Mouse (Mus musculus): Measurements from ENCODE around the gene Spata33. TPM values are rescaled to one million over a fixed set of nuclear protein-coding genes. Genes with fewer than 3 reads are reported as not detected.
A peak's percentile ranks its signal among the peaks of the same experiment; 100 is the strongest.

The Spata33 gene
- polyA plus RNA-seq, 1 experiment from 2014 or later, result 0.91 TPM

GRCm38 (mm10) chr8:123203571-123203970, 9.1 kb upstream of the Spata33 start:
- ATAC-seq (ENCODE audit: low FRiP score, low TSS enrichment) (peak; percentile 75), DNase-seq (ENCODE audit: low spot score) (peak; percentile 44)
- Histone ChIP-seq H3K4me3 (ENCODE audit: low read depth, low read length) (no peak overlapping the region), H3K4me2 (replicated peaks; ENCODE audit: low read depth) (no peak overlapping the region), H3K9me3 (ENCODE audit: control insufficient read depth, low read length) (no peaks in the 10 kb centered on the region), H3K36me3 (ENCODE audit: control insufficient read depth, insufficient read depth, low read length) (0 out of 2 replicates have a peak, but pooled peaks cover 3% of the 10 kb centered on the region), H3K27ac (replicated peaks) (no peak overlapping the region), H3K27me3 (ENCODE audit: control insufficient read depth, insufficient read depth, low read length) (no peaks in the 10 kb centered on the region), H3K9ac (ENCODE audit: low read length) (no peak overlapping the region), H3K4me1 (replicated peaks; ENCODE audit: control insufficient read depth, insufficient read depth) (no peaks in the 10 kb centered on the region)
- WGBS, result 76% methylated on average over 3 of the region's 3 CpGs
- TF ChIP-seq CTCF (IDR thresholded peaks at IDR 0.05; ENCODE audit: low read depth), result no peak
- TF ChIP-seq EP300 (optimal IDR thresholded peaks at IDR 0.05), result no peak

DNA sequence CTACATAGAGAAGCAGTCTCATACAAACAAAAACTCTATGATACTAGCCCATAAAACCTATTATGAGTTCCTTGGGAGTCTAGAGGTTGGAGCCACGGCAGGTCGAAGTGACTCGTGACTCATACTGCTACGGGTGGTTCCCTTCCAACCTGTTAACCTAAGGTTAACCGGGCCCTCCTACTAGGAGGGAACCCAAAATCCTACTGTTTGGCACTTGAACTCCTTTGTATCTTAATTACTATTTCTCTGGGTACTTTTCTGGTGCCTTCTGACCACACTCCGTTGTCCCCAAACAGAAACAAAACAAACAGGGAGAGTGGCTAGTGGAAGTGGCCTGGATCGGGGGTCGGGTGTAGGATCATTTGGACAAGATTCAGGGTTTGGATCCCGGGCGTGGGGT, 756 bp upstream of the Spata33 start:
- no peak for DNase-seq (ENCODE audit: low spot score)
- no peak for TF ChIP-seq EP300 (optimal IDR thresholded peaks at IDR 0.05)
- no peak for TF ChIP-seq CTCF (IDR thresholded peaks at IDR 0.05; ENCODE audit: low read depth)
- 30% methylated on average over 10 of the region's 10 CpGs for WGBS
- H3K27me3 ChIP-seq (ENCODE audit: control insufficient read depth, insufficient read depth, low read length), result no peaks in the 10 kb centered on the region
- H3K36me3 ChIP-seq (ENCODE audit: control insufficient read depth, insufficient read depth, low read length), result peaks cover 9% of the 10 kb centered on the region
- H3K9me3 ChIP-seq (ENCODE audit: control insufficient read depth, low read length), result no peaks in the 10 kb centered on the region
- peak; percentile 48; the same call in 1 of the 2 replicates for ATAC-seq (ENCODE audit: low FRiP score, low TSS enrichment)
- H3K4me3 ChIP-seq (ENCODE audit: low read depth, low read length), result peak overlapping the region; percentile 81
- H3K9ac ChIP-seq (ENCODE audit: low read length), result peak overlapping the region; percentile 92
- H3K4me2 ChIP-seq (replicated peaks; ENCODE audit: low read depth), result peak overlapping the region; percentile 88
- peaks cover 8% of the 10 kb centered on the region; the same call in 1 of the 2 replicates for H3K4me1 ChIP-seq (replicated peaks; ENCODE audit: control insufficient read depth, insufficient read depth)
- peak overlapping the region; percentile 81 for H3K27ac ChIP-seq (replicated peaks)

DNA sequence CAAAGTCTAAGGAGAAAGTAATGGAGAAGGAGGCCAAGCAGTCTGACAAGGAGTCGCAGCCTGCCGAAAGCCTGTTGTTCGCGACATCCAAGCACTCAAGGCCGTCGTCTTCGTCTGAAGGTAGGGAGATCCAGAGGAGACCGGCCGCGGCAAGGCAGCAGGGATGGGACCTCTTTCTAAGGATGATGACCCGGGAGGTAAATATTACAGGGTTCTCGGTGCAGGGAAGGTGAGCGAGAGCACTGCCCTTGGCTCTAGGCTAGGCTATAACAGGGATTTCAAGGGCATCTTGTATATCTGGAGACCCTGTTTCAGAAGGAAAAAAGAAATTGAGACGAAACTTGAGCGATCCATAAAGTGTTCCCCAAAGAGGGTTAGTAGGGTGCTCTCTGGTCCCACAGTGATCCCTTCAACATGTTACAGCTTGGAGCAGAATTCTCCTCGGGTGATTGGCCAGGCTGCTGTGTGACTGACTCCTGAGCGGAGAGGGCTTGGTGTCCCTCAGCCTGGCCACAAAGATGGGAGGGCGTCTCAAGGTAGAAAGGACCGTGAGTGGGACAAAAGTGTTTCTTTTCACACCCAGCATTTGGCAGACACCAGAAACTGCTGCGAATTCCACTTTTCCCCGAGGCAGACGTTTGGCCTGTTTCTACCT, 613 bp downstream of the Spata33 start:
- peak; percentile 10 for ATAC-seq (ENCODE audit: low FRiP score, low TSS enrichment)
- DNase-seq (ENCODE audit: low spot score), result no peak
- TF ChIP-seq EP300 (optimal IDR thresholded peaks at IDR 0.05) (no peak), CTCF (IDR thresholded peaks at IDR 0.05; ENCODE audit: low read depth) (no peak)
- 14% methylated on average over 22 of the region's 22 CpGs for WGBS
- Histone ChIP-seq H3K27me3 (ENCODE audit: control insufficient read depth, insufficient read depth, low read length) (no peaks in the 10 kb centered on the region), H3K4me2 (replicated peaks; ENCODE audit: low read depth) (peak overlapping the region; percentile 88), H3K27ac (replicated peaks) (peak overlapping the region; percentile 81; the same call in 1 of the 2 replicates), H3K4me1 (replicated peaks; ENCODE audit: control insufficient read depth, insufficient read depth) (peaks cover 8% of the 10 kb centered on the region; the same call in 1 of the 2 replicates), H3K9ac (ENCODE audit: low read length) (peak overlapping the region; percentile 92), H3K36me3 (ENCODE audit: control insufficient read depth, insufficient read depth, low read length) (peaks cover 6% of the 10 kb centered on the region), H3K4me3 (ENCODE audit: low read depth, low read length) (peak overlapping the region; percentile 81), H3K9me3 (ENCODE audit: control insufficient read depth, low read length) (no peaks in the 10 kb centered on the region)

GRCm38 (mm10) chr8:123215430-123215829, 2.8 kb downstream of the Spata33 start:
- H3K27me3 ChIP-seq (ENCODE audit: control insufficient read depth, insufficient read depth, low read length), result no peaks in the 10 kb centered on the region
- ATAC-seq (ENCODE audit: low FRiP score, low TSS enrichment) (no peak), DNase-seq (ENCODE audit: low spot score) (no peak)
- H3K4me3 ChIP-seq (ENCODE audit: low read depth, low read length), result no peak overlapping the region
- H3K9me3 ChIP-seq (ENCODE audit: control insufficient read depth, low read length), result no peaks in the 10 kb centered on the region
- no peaks in the 10 kb centered on the region for H3K36me3 ChIP-seq (ENCODE audit: control insufficient read depth, insufficient read depth, low read length)
- no peak overlapping the region for H3K27ac ChIP-seq (replicated peaks)
- no peak overlapping the region for H3K4me2 ChIP-seq (replicated peaks; ENCODE audit: low read depth)
- peaks cover 8% of the 10 kb centered on the region; the same call in 1 of the 2 replicates for H3K4me1 ChIP-seq (replicated peaks; ENCODE audit: control insufficient read depth, insufficient read depth)
- WGBS, result 80% methylated on average over 3 of the region's 3 CpGs
- no peak for TF ChIP-seq EP300 (optimal IDR thresholded peaks at IDR 0.05)
- no peak for TF ChIP-seq CTCF (IDR thresholded peaks at IDR 0.05; ENCODE audit: low read depth)
- H3K9ac ChIP-seq (ENCODE audit: low read length), result no peak overlapping the region

GRCm38 (mm10) chr8:123220917-123221316, 8.3 kb downstream of the Spata33 start:
- Histone ChIP-seq H3K36me3 (ENCODE audit: control insufficient read depth, insufficient read depth, low read length) (no peaks in the 10 kb centered on the region), H3K4me3 (ENCODE audit: low read depth, low read length) (no peak overlapping the region), H3K4me2 (replicated peaks; ENCODE audit: low read depth) (no peak overlapping the region), H3K27me3 (ENCODE audit: control insufficient read depth, insufficient read depth, low read length) (no peaks in the 10 kb centered on the region), H3K9ac (ENCODE audit: low read length) (no peak overlapping the region), H3K27ac (replicated peaks) (no peak overlapping the region), H3K9me3 (ENCODE audit: control insufficient read depth, low read length) (no peaks in the 10 kb centered on the region), H3K4me1 (replicated peaks; ENCODE audit: control insufficient read depth, insufficient read depth) (peaks cover 4% of the 10 kb centered on the region; the same call in 1 of the 2 replicates)
- DNase-seq (ENCODE audit: low spot score), result no peak
- no peak for ATAC-seq (ENCODE audit: low FRiP score, low TSS enrichment)
- 48% methylated on average over 1 of the region's 1 CpGs for WGBS
- TF ChIP-seq CTCF (IDR thresholded peaks at IDR 0.05; ENCODE audit: low read depth) (no peak), EP300 (optimal IDR thresholded peaks at IDR 0.05) (no peak)
